Mouse (Mus musculus) forebrain, embryonic 11.5 days (tissue): ENCODE data around the gene Lypla2. TPM values are rescaled to one million over a fixed set of nuclear protein-coding genes. Genes with fewer than 3 reads are reported as not detected.

ENCODE experiments used
- ATAC-seq: fragments of 200-750 bp; cut with Nextera tagmentation; replicated peaks from 2 replicates; pipeline ENCODE4 v1.8.0; 2017; ENCODE audit warnings: moderate TSS enrichment; ENCODE audit not compliant: low FRiP score
- DNase-seq: peaks from one replicate; pipeline ENCODE4 v3.0.0-alpha.2; 2017; ENCODE audit warnings: low spot score
- H3K27ac ChIP-seq: fragments of 300-500 bp; sonication (generic); 2 replicates; pipeline ENCODE4 v1.5.1; 2014; ENCODE audit warnings: low read depth, low read length
- H3K27me3 ChIP-seq: fragments of 300-500 bp; sonication (generic); 2 replicates; pipeline ENCODE4 v1.6.1; 2014; ENCODE audit warnings: mild to moderate bottlenecking, low read length, mixed read lengths; ENCODE audit not compliant: control insufficient read depth, insufficient read depth
- H3K36me3 ChIP-seq: fragments of 300-500 bp; sonication (generic); 2 replicates; pipeline ENCODE4 v1.6.1; 2014; ENCODE audit warnings: mild to moderate bottlenecking, low read length, moderate library complexity, mixed read lengths; ENCODE audit not compliant: control insufficient read depth, insufficient read depth
- H3K4me1 ChIP-seq: fragments of 300-500 bp; sonication (generic); replicated peaks from 2 replicates; pipeline ENCODE4 v1.6.1; 2014; ENCODE audit warnings: low read length, mixed read lengths; ENCODE audit not compliant: control insufficient read depth, insufficient read depth
- H3K4me2 ChIP-seq: fragments of 300-500 bp; sonication (generic); 2 replicates; pipeline ENCODE4 v1.6.1; 2014; ENCODE audit warnings: low read depth, mild to moderate bottlenecking, low read length, moderate library complexity, mixed read lengths; ENCODE audit not compliant: severe bottlenecking
- H3K4me3 ChIP-seq: fragments of 300-500 bp; sonication (generic); 2 replicates; pipeline ENCODE4 v1.5.1; 2014; ENCODE audit warnings: low read depth, low read length
- H3K9ac ChIP-seq: fragments of 300-500 bp; sonication (generic); 2 replicates; pipeline ENCODE4 v1.6.1; 2014; ENCODE audit warnings: low read length
- H3K9me3 ChIP-seq: fragments of 300-500 bp; sonication (generic); 2 replicates; pipeline ENCODE4 v1.6.1; 2016; ENCODE audit warnings: low read length, mixed read lengths; ENCODE audit not compliant: control insufficient read depth
- WGBS: fragments of 180-500 bp; shearing (Covaris S2); extraction: QIAGEN DNeasy Blood & Tissue Kit; methylation state at CpG from one replicate; pipeline ENCODE4 v1.1.7; 2014; 5-methylcytosine and 5-hydroxymethylcytosine counted together
- polyA plus RNA-seq: library from polyadenylated mRNA; unstranded; fragments of >200 nt; fragmentation: Nextera tagmentation; extraction: Ambion mirVana; gene quantifications from 2 replicates; pipeline ENCODE4 v1.2.1, GENCODE M21; 2014

The Lypla2 gene
- 169 and 178 TPM in 2 replicates for polyA plus RNA-seq

- ATAC-seq = peak; percentile 83
- H3K27ac ChIP-seq = no peak within 1 kb of the TSS
- no peaks in the 10 kb centered on the region for H3K9me3 ChIP-seq
- DNase-seq = peak; percentile 89
- WGBS = 2% methylated on average over 18 of the region's 19 CpGs
- peak within 1 kb of the TSS; percentile 79 for H3K9ac ChIP-seq
- peak within 1 kb of the TSS; percentile 79 for H3K4me3 ChIP-seq
- H3K4me1 ChIP-seq = peaks cover 5% of the 10 kb centered on the region; the same call in 1 of the 2 replicates
- H3K4me2 ChIP-seq = peak within 1 kb of the TSS; percentile 89
- peaks cover 10% of the 10 kb centered on the region for H3K36me3 ChIP-seq
- no peaks in the 10 kb centered on the region for H3K27me3 ChIP-seq
These were observed at the start of gene Lypla2 for GRCm38 (mm10) chr4:135972556-135972906. Gene Lypla2, minus strand, starts transcription at chr4:135972626.

GRCm38 (mm10) chr4:136021549-136022047 lies 49.2 kb upstream of the Lypla2 start, which contains the start of gene Eloa:
Gene Eloa, minus strand, starts transcription at chr4:136021763.
- Histone ChIP-seq H3K27ac (peak within 1 kb of the TSS; percentile 62), H3K4me3 (peak within 1 kb of the TSS; percentile 99), H3K4me2 (peak within 1 kb of the TSS; percentile 80), H3K9me3 (no peaks in the 10 kb centered on the region), H3K36me3 (no peaks in the 10 kb centered on the region), H3K4me1 (0 out of 2 replicates have a peak, but pooled peaks cover 5% of the 10 kb centered on the region), H3K27me3 (no peaks in the 10 kb centered on the region), H3K9ac (peak within 1 kb of the TSS; percentile 91)
- DNase-seq (peak; percentile 100), ATAC-seq (peak; percentile 98)
- under 1% methylated on average over 45 of the region's 48 CpGs for WGBS

- H3K4me2 ChIP-seq = peak overlapping the region; percentile 80
- WGBS = 2% methylated on average over 51 of the region's 62 CpGs
- H3K9me3 ChIP-seq = no peaks in the 10 kb centered on the region
- peak; percentile 72 for ATAC-seq
- H3K4me3 ChIP-seq = peak overlapping the region; percentile 99
- peak overlapping the region; percentile 62 for H3K27ac ChIP-seq
- no peaks in the 10 kb centered on the region for H3K27me3 ChIP-seq
- DNase-seq = no peak
- H3K9ac ChIP-seq = peak overlapping the region; percentile 91
- 0 out of 2 replicates have a peak, but pooled peaks cover 5% of the 10 kb centered on the region for H3K4me1 ChIP-seq
- H3K36me3 ChIP-seq = no peaks in the 10 kb centered on the region
These were observed 48.5 kb upstream of the Lypla2 start for GRCm38 (mm10) chr4:136020743-136021548.

- WGBS = 76% methylated on average over 3 of the region's 3 CpGs
These were observed 43.7 kb upstream of the Lypla2 start for GRCm38 (mm10) chr4:136016059-136016602.

GRCm38 (mm10) chr4:136010586-136010985 lies 38.2 kb upstream of the Lypla2 start:
- Histone ChIP-seq H3K27ac (no peak overlapping the region), H3K4me3 (no peak overlapping the region), H3K9me3 (no peaks in the 10 kb centered on the region), H3K9ac (no peak overlapping the region), H3K4me2 (no peak overlapping the region), H3K36me3 (peaks cover 16% of the 10 kb centered on the region), H3K4me1 (no peaks in the 10 kb centered on the region), H3K27me3 (no peaks in the 10 kb centered on the region)
- ATAC-seq (no peak), DNase-seq (no peak)
- WGBS = 90% methylated on average over 4 of the region's 4 CpGs

More at GRCm38 (mm10) chr4:136016059-136016602, 43.7 kb upstream of the Lypla2 start:
- no peaks in the 10 kb centered on the region for H3K9me3 ChIP-seq
- H3K4me2 ChIP-seq = no peak overlapping the region
- no peak for DNase-seq
- no peak overlapping the region for H3K4me3 ChIP-seq
- 0 out of 2 replicates have a peak, but pooled peaks cover 5% of the 10 kb centered on the region for H3K4me1 ChIP-seq
- H3K9ac ChIP-seq = no peak overlapping the region
- ATAC-seq = no peak
- no peak overlapping the region for H3K27ac ChIP-seq
- no peaks in the 10 kb centered on the region for H3K27me3 ChIP-seq
- H3K36me3 ChIP-seq = no peaks in the 10 kb centered on the region; the same call in 1 of the 2 replicates

GRCm38 (mm10) chr4:136008782-136009447 lies 36.5 kb upstream of the Lypla2 start:
- H3K4me1 ChIP-seq = no peaks in the 10 kb centered on the region
- ATAC-seq (no peak), DNase-seq (no peak)
- WGBS = 96% methylated on average over 8 of the region's 8 CpGs
- H3K36me3 ChIP-seq = peaks cover 21% of the 10 kb centered on the region
- no peaks in the 10 kb centered on the region for H3K9me3 ChIP-seq
- H3K9ac ChIP-seq = no peak overlapping the region
- H3K27me3 ChIP-seq = no peaks in the 10 kb centered on the region
- no peak overlapping the region for H3K27ac ChIP-seq
- no peak overlapping the region for H3K4me3 ChIP-seq
- H3K4me2 ChIP-seq = no peak overlapping the region

- Histone ChIP-seq H3K27me3 (no peaks in the 10 kb centered on the region), H3K9me3 (no peaks in the 10 kb centered on the region), H3K27ac (no peak overlapping the region), H3K36me3 (peaks cover 24% of the 10 kb centered on the region), H3K9ac (no peak overlapping the region), H3K4me2 (no peak overlapping the region), H3K4me1 (no peaks in the 10 kb centered on the region), H3K4me3 (no peak overlapping the region)
- ATAC-seq (no peak), DNase-seq (no peak)
- 97% methylated on average over 3 of the region's 3 CpGs for WGBS
These were observed 34.4 kb upstream of the Lypla2 start for GRCm38 (mm10) chr4:136006821-136007220.

- Histone ChIP-seq H3K4me1 (no peaks in the 10 kb centered on the region), H3K4me2 (no peak overlapping the region), H3K4me3 (no peak overlapping the region), H3K27me3 (no peaks in the 10 kb centered on the region), H3K36me3 (peaks cover 18% of the 10 kb centered on the region), H3K9ac (no peak overlapping the region), H3K9me3 (no peaks in the 10 kb centered on the region), H3K27ac (no peak overlapping the region)
- ATAC-seq = no peak
- no peak for DNase-seq
- WGBS = 89% methylated on average over 2 of the region's 2 CpGs
These were observed 32.5 kb upstream of the Lypla2 start for GRCm38 (mm10) chr4:136004921-136005320.
